Mouse (Mus musculus) midbrain, embryonic 10.5 days (tissue): ENCODE results near the gene Slc46a3. TPM values are rescaled to one million over a fixed set of nuclear protein-coding genes. Genes with fewer than 3 reads are reported as not detected.

ENCODE experiments used
- DNase-seq: peaks from one replicate; pipeline ENCODE4 v3.0.0-alpha.2; 2017; ENCODE audit warnings: low spot score
- H3K27ac ChIP-seq: fragments of 300-500 bp; sonication (generic); replicated peaks from 2 replicates; pipeline ENCODE4 v1.5.1; 2016; ENCODE audit warnings: mild to moderate bottlenecking
- H3K27me3 ChIP-seq: fragments of 300-500 bp; sonication (generic); 2 replicates; pipeline ENCODE4 v1.6.1; 2016; ENCODE audit warnings: low read depth, mild to moderate bottlenecking; ENCODE audit not compliant: poor library complexity, severe bottlenecking
- H3K36me3 ChIP-seq: fragments of 300-500 bp; sonication (generic); 2 replicates; pipeline ENCODE4 v1.6.1; 2016; ENCODE audit warnings: mild to moderate bottlenecking, moderate library complexity
- H3K4me1 ChIP-seq: fragments of 300-500 bp; sonication (generic); 2 replicates; pipeline ENCODE4 v1.6.1; 2016
- H3K4me3 ChIP-seq: fragments of 300-500 bp; sonication (generic); 2 replicates; pipeline ENCODE4 v1.5.1; 2016; ENCODE audit warnings: mild to moderate bottlenecking, moderate library complexity
- H3K9me3 ChIP-seq: fragments of 300-500 bp; sonication (generic); replicated peaks from 2 replicates; pipeline ENCODE4 v1.6.1; 2016; ENCODE audit warnings: mild to moderate bottlenecking
- WGBS: fragments of 180-500 bp; shearing (Covaris S2); methylation state at CpG from one replicate; pipeline ENCODE4 v1.1.7; 2016; 5-methylcytosine and 5-hydroxymethylcytosine counted together
- polyA plus RNA-seq: library from polyadenylated mRNA; unstranded; fragments of >200 nt; fragmentation: Nextera tagmentation; extraction: Ambion mirVana; gene quantifications from 2 replicates; pipeline ENCODE4 v1.2.1, GENCODE M21; 2016

Gene Slc46a3
- polyA plus RNA-seq, 1 experiment from 2014 or later, result 3.0 TPM

DNA sequence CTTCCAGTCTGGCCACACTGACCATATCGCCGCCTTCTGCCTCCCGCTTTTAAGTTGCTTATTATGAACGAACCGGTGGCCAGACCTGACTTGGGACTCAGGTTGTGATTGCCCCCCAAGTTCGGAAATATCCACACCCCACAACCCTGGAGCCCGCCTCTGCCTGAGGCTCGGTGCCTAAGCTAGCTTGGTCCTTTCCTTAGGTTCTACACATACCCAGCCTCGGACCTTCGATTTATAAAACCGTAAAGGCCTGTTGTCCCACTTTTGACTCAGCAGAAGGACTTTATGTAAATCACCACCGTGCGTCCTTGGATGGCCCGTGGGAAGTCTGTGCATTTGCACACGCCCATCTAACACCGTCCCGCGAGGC lies 34.6 kb downstream of the Slc46a3 start:
- peak; percentile 18 for DNase-seq
- Histone ChIP-seq H3K27ac (peak overlapping the region; percentile 90), H3K9me3 (no peaks in the 10 kb centered on the region), H3K36me3 (peaks cover 31% of the 10 kb centered on the region), H3K4me3 (peak overlapping the region; percentile 91), H3K4me1 (peaks cover 21% of the 10 kb centered on the region), H3K27me3 (no peaks in the 10 kb centered on the region)
- WGBS, result 1% methylated on average over 18 of the region's 18 CpGs

DNA sequence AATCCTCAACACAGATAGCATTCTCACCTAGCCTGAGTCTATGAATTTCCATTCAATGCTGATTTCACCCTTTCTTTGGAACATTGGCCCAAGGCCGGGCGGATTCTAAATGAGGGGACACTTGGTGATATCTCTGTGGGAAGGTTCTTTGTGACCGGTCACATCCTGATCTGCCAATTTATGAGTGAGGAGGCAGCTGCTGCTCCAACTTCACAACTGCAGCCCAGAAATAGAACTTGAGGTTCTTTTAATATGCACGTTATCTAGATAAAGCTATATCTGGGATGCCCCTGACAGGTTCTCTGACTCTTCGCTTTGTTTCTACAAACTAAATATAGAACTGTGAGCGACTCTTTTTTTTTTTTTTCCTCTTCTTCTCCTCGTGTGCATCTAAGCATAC lies 44.4 kb downstream of the Slc46a3 start:
- WGBS, result 84% methylated on average over 7 of the region's 7 CpGs
- Histone ChIP-seq H3K9me3 (no peaks in the 10 kb centered on the region), H3K27me3 (no peaks in the 10 kb centered on the region), H3K27ac (no peak overlapping the region), H3K4me3 (no peak overlapping the region), H3K4me1 (peaks cover 6% of the 10 kb centered on the region; the same call in 1 of the 2 replicates), H3K36me3 (no peaks in the 10 kb centered on the region)
- DNase-seq, result no peak

GRCm38 (mm10) chr5:147848164-147848863 lies 46.3 kb downstream of the Slc46a3 start:
- peak; percentile 81 for DNase-seq
- Histone ChIP-seq H3K9me3 (no peaks in the 10 kb centered on the region), H3K27me3 (no peaks in the 10 kb centered on the region), H3K4me1 (peaks cover 6% of the 10 kb centered on the region; the same call in 1 of the 2 replicates), H3K27ac (no peak overlapping the region), H3K36me3 (no peaks in the 10 kb centered on the region), H3K4me3 (peak overlapping the region; percentile 32)
- 25% methylated on average over 16 of the region's 16 CpGs for WGBS

- no peak for DNase-seq
- Histone ChIP-seq H3K36me3 (no peaks in the 10 kb centered on the region), H3K4me1 (peaks cover 6% of the 10 kb centered on the region; the same call in 1 of the 2 replicates), H3K9me3 (no peaks in the 10 kb centered on the region), H3K27ac (no peak overlapping the region), H3K4me3 (no peak overlapping the region; the same call in 1 of the 2 replicates), H3K27me3 (no peaks in the 10 kb centered on the region)
- 80% methylated on average over 5 of the region's 5 CpGs for WGBS
These were observed 47.3 kb downstream of the Slc46a3 start for GRCm38 (mm10) chr5:147847361-147847760.

DNA sequence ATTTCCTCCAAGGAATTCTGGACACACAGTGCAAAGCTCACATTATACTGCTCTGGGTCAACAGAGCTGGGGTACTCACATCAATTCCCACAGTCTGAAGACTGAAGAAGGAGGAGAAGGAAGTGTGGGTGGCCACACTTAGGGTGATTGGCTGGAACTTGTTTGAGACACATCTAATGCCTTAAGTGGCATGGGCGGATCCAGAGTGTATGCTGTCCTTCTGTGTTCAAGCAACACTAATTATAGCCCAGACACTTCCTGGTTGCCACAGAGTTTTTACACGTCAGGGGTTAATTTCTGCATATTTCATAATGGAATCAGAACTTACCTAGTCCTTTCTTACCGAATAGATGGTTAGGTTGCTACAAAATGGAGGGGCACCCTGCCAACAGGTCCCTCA lies 49.3 kb downstream of the Slc46a3 start:
- no peaks in the 10 kb centered on the region for H3K9me3 ChIP-seq
- H3K27ac ChIP-seq, result no peak overlapping the region
- 84% methylated on average over 3 of the region's 3 CpGs for WGBS
- DNase-seq, result no peak
- H3K4me1 ChIP-seq, result peaks cover 6% of the 10 kb centered on the region; the same call in 1 of the 2 replicates
- no peaks in the 10 kb centered on the region for H3K36me3 ChIP-seq
- no peaks in the 10 kb centered on the region for H3K27me3 ChIP-seq
- no peak overlapping the region for H3K4me3 ChIP-seq

DNA sequence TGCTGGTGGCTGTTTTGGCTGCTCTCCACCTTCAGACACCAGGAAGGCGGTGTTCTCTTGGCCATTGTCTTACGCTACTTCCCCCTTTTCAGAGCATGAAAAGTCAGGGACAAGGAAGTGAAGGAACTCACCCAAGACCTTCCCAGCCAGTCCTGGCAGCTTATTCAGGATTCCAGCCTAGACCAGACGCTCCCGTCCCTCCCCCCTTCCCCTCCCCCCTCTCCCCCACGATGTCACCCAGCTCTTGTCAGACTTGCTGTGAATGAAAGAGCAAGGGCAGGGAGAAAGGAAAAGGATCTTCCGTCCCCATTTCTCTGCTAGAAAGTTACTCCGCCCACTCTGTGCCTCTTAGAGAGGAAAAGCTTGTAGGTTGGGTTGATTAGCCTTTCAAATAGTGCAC lies 51.3 kb downstream of the Slc46a3 start:
- Histone ChIP-seq H3K27me3 (no peaks in the 10 kb centered on the region), H3K4me1 (peaks cover 6% of the 10 kb centered on the region; the same call in 1 of the 2 replicates), H3K27ac (no peak overlapping the region), H3K36me3 (no peaks in the 10 kb centered on the region), H3K4me3 (no peak overlapping the region), H3K9me3 (no peaks in the 10 kb centered on the region)
- DNase-seq, result no peak
- 56% methylated on average over 7 of the region's 7 CpGs for WGBS

DNA sequence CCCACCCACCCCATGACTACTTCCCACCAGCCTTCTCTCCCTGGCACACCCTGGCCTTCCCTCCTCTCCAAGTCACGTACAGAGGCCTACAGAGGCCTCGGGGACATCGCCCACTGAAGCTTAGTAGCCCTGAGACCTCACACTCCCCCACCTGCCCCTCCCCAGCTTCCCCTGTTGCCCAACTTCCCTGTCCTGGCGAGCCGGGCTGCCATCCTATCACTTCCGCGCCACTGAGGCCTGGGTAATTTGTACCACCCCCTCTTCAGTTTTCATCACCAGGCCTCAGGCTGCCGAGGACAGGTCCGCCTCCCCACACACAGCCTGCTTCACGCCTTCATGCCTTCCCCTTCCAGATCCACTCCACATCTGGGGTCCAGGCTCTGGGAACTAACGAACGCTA lies 55.2 kb downstream of the Slc46a3 start:
- peaks cover 18% of the 10 kb centered on the region for H3K27me3 ChIP-seq
- no peaks in the 10 kb centered on the region for H3K36me3 ChIP-seq
- no peaks in the 10 kb centered on the region for H3K9me3 ChIP-seq
- no peak overlapping the region for H3K27ac ChIP-seq
- 80% methylated on average over 12 of the region's 12 CpGs for WGBS
- H3K4me1 ChIP-seq, result peaks cover 11% of the 10 kb centered on the region
- no peak for DNase-seq
- H3K4me3 ChIP-seq, result no peak overlapping the region

- no peak overlapping the region; the same call in 1 of the 2 replicates for H3K27ac ChIP-seq
- no peaks in the 10 kb centered on the region for H3K36me3 ChIP-seq
- H3K4me1 ChIP-seq, result peaks cover 15% of the 10 kb centered on the region
- peak; percentile 44 for DNase-seq
- 5% methylated on average over 17 of the region's 17 CpGs for WGBS
- H3K9me3 ChIP-seq, result no peaks in the 10 kb centered on the region
- peak overlapping the region; percentile 29 for H3K4me3 ChIP-seq
- H3K27me3 ChIP-seq, result peaks cover 19% of the 10 kb centered on the region
These were observed 59.6 kb downstream of the Slc46a3 start for GRCm38 (mm10) chr5:147834841-147835500.

DNA sequence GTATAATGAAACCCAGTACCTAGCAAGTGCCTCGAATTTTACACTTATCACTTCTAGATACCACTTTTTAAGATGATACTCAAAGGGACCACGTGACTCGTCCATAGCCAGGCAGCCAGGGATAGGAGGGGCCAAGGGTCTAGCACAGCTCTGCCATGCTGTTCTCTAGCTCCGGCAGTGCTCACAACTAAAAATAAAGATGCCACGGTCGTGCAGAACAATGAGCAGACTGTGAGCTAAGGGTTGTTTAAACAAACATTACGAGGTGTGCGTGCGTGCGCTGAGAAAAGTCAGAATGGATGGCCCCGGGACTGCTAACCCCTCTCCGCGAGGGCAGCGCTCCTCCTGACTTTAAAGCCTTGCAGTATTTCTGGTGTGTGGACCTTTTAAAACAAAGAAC lies 61.8 kb downstream of the Slc46a3 start:
- DNase-seq, result no peak
- Histone ChIP-seq H3K4me1 (peaks cover 15% of the 10 kb centered on the region), H3K36me3 (no peaks in the 10 kb centered on the region)

GRCm38 (mm10) chr5:147828846-147829245 lies 65.8 kb downstream of the Slc46a3 start:
- Histone ChIP-seq H3K4me1 (peaks cover 19% of the 10 kb centered on the region), H3K9me3 (no peaks in the 10 kb centered on the region), H3K36me3 (no peaks in the 10 kb centered on the region), H3K27me3 (peaks cover 4% of the 10 kb centered on the region; the same call in 1 of the 2 replicates), H3K4me3 (no peak overlapping the region), H3K27ac (no peak overlapping the region)
- no peak for DNase-seq
- 63% methylated on average over 8 of the region's 8 CpGs for WGBS

More for the DNA sequence above, 61.8 kb downstream of the Slc46a3 start:
- Histone ChIP-seq H3K9me3 (no peaks in the 10 kb centered on the region), H3K27ac (no peak overlapping the region), H3K27me3 (peaks cover 19% of the 10 kb centered on the region), H3K4me3 (no peak overlapping the region)
- WGBS, result 65% methylated on average over 14 of the region's 14 CpGs

Other genes with a start within 250 kb of the Slc46a3 start
- 10.5 and 11.1 TPM in 2 replicates for gene Flt1, start 168.8 kb downstream of the Slc46a3 start, polyA plus RNA-seq
- gene Pomp, start 34.4 kb downstream of the Slc46a3 start, polyA plus RNA-seq, result 505 and 557 TPM in 2 replicates
- gene Mtus2, start 62.5 kb upstream of the Slc46a3 start, polyA plus RNA-seq, result 5.1 and 9.6 TPM in 2 replicates